Mouse (Mus musculus) heart, postnatal 10 days (tissue): ENCODE results near the gene Srd5a3. TPM values are rescaled to one million over a fixed set of nuclear protein-coding genes. Genes with fewer than 3 reads are reported as not detected.

Source experiments
- DNase-seq, 2 experiments: peaks; one replicate each; pipeline ENCODE4 v3.0.0; 2021
- intact Hi-C: fragments of 180-260 bp; cut with DNase I; formaldehyde crosslinking; loops from one replicate; pipeline ENCODE4 v1.15.1; 2025
- total RNA-seq, 2 experiments: library from RNA; stranded (reverse); gene quantifications; 2 replicates each; pipeline ENCODE4 v1.2.3; 2021

Gene Srd5a3
- total RNA-seq, 2 experiments from 2014 or later = 17.1 to 18.3 TPM

- intact Hi-C loops = loop anchor here (10.0 kb wide), 1 partner anchor 388 kb away; no protein-coding TSS in a partner anchor
- no peak for DNase-seq
Observed at GRCm38 (mm10) chr5:76146401-76146800, 6.3 kb downstream of the Srd5a3 start.

- no peak for DNase-seq
- intact Hi-C loops = loop anchor here (10.0 kb wide), 1 partner anchor 385 kb away; no protein-coding TSS in a partner anchor
Observed at GRCm38 (mm10) chr5:76149436-76149835, 9.4 kb downstream of the Srd5a3 start.

GRCm38 (mm10) chr5:76152956-76153355 is 12.9 kb downstream of the Srd5a3 start:
- DNase-seq = no peak
- intact Hi-C loops = no loop called here

DNA sequence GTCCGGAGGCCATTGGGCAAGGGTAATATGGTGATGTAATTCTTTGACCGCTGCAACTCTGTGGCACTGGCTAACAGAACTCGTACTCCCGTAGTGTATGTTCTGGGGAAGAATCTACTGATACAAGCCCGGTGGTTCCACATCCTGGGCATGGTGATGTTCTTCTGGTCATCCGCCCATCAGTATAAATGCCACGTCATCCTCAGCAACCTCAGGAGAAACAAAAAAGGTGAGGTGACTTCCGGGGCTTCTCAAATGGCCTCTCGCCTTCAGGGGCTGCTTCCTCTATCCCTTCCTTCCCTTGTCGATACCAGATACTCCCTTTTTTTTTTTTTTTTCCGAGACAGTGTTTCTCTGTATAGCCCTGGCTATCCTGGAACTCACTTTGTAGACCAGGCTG is 13.4 kb downstream of the Srd5a3 start:
- intact Hi-C loops = no loop called here

DNA sequence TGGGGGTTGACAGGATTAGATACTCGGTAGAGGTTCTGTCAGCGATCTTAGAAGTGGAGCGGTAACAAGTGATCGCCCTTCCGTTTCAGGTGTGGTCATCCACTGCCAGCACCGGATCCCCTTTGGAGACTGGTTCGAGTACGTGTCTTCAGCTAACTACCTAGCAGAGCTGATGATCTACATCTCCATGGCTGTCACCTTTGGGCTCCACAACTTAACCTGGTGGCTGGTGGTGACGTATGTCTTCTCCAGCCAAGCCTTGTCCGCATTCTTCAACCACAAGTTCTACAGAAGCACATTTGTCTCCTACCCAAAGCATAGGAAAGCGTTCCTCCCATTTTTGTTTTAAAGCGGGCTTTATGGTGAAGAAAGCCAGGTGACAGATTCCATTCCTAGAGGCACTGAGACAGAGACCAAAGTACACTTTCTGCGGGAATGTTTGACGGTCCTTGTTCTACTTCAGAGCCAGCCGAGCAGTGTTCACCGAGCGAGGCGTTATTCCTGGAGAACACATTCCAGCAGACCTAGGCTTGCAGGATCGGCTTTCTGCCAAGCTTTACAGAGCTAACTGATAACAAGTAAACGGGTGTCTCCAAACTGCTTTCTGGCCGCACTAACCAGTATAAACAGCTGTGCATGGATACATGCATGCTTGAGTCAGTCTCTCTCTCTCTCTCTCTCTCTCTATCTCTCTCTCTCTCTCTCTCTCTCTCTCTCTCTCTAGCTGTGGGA is 14.5 kb downstream of the Srd5a3 start:
- intact Hi-C loops = no loop called here
- peak; percentile 70 to 74 for DNase-seq

More for the DNA sequence above, 13.4 kb downstream of the Srd5a3 start:
- DNase-seq = no peak

DNA sequence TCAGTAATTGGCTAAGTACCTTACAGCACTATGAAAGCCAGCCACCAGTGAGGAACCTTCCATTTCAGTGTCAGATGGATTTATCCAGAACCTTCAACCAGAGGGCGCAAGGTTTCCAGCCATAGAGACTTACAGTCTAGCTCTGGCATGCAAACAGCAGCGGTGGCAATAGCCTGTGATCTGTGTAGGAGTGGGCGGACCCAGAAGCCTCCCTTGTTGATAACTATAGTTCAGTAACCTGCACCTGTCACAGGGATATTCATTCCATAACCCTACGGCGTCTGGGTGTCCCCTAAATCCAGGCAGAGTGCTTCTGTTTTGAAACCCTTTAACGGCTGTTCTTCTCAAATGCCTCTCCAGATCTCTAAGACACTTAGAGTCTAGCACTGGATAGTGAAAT is 19.5 kb downstream of the Srd5a3 start:
- DNase-seq = no peak
- intact Hi-C loops = no loop called here

- intact Hi-C loops = no loop called here
- DNase-seq = no peak
Observed at GRCm38 (mm10) chr5:76160086-76160485, 20.0 kb downstream of the Srd5a3 start.

DNA sequence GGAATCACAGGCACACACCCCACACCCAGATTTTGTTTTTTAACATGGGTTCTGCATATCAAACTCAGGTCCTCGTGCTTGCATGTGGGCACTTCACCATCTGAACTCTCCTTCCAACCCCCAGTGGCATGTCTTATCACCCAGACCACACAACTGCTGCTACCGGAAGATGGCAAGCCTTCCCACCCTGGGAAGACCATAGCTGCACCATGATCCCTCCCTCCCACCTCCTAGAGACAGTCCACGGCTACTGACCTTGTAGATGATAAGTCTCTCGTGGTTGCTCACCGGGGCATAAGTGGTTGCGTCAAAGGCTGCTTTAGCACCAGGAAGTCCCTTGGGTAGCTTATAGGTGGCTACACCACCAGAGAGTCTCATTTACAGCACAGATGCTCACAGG is 21.4 kb downstream of the Srd5a3 start:
- intact Hi-C loops = no loop called here
- no peak for DNase-seq

DNA sequence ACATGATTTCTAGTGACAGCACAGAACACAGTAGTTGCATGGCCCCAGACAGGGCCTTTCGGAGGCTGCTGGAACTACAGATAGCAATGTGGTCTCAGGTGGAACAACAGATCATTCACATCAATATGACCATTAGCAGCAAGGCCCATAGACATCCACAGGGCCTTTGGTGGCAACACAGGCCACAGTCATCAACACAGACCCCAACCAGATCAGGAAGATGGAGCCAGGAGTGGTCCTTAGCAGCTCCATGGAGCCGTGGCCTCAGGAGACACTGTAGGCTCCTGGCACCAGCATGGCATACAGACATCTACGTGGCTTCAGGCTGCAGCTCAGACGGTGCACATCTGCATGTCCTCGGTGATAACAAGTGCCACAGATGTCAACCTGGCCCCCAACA is 22.9 kb downstream of the Srd5a3 start:
- intact Hi-C loops = no loop called here
- DNase-seq = no peak

DNA sequence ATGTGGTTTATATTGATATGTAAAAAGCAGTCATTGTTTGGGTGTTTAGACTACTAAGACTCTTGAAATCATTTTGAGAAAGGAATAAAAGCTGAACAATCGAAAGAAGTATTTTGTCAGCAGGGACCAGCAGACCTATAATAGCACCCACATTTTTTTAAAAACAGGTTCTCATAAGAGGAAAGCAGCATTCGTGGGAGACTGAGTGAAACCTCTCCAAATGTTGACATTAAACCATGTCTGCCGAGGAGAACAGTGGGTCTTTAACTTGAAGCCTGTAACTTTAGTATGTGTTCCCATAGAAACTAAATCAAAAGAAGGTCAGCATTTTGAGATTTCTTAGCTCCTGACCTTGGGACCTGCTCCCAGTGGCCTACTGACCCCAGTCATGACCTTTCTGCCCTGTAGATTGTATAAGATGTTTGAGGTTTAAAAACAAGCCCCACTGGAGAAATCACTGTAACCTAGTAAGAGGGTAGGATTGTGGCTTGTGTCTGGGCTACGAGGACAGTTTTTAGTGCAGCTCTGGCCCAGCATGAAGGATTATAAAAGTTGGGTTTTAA is 23.8 kb downstream of the Srd5a3 start:
- intact Hi-C loops = no loop called here
- DNase-seq = no peak

- intact Hi-C loops = no loop called here
- no peak for DNase-seq
Observed at GRCm38 (mm10) chr5:76164827-76165226, 24.8 kb downstream of the Srd5a3 start.

DNA sequence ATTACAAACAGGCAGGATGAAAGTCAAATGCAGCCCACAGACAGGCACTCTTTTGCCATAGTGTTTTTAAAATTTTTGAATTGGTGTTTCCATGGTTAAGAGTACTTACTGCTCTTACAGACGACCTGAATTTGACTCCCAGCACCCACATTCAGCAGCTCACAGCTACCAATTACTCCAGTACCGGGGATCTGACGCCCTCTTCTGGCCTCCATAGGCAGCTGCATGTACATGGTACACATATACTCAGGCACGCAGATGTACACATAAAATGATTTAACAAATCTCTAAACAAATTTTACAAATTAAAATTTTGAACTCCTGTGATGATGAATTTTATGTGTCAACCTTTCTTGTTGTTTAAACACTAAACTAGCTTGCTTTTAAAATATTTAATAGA is 30.5 kb downstream of the Srd5a3 start:
- DNase-seq = no peak
- intact Hi-C loops = no loop called here

GRCm38 (mm10) chr5:76171039-76171438 is 31.0 kb downstream of the Srd5a3 start:
- intact Hi-C loops = no loop called here
- DNase-seq = no peak

DNA sequence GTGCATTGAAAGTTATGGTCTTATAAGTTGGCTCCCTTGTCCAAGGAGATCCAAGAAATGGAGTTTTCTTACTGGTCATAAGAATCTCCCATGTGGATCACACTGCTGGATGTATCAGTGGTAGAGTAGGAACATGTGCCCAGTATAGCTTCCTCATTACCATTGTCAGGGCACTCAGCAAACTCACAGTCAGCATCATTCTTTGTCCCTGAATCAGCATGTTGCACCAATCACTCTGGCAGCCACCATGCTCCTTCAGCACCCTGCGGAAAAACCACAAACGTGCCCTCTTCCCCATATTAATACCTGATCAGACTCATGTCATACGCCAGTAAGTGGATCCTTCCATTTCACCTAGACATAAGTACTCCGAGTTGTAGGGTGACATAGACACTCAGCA is 35.0 kb downstream of the Srd5a3 start:
- intact Hi-C loops = no loop called here
- DNase-seq = no peak

DNA sequence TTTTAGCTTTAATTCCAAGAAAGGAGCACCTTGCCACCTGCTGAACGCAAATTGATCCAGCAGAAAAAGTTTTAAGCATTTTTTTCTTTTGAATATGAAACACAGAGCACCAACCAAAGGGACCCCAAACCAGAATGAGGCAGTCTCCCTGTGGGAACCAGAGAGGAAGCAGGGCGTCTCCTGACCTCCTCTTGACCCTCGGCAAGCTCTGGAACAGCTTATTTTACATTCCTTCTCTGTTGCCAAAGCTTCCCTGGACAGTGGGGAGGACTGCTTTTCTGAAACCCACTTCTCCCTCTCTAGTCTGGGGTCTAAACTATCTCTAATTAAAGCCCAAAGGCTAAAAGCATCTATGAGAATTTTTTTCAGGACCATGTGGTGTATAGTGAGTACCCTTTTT is 36.3 kb downstream of the Srd5a3 start:
- intact Hi-C loops = no loop called here
- peak; percentile 23 to 37 for DNase-seq

DNA sequence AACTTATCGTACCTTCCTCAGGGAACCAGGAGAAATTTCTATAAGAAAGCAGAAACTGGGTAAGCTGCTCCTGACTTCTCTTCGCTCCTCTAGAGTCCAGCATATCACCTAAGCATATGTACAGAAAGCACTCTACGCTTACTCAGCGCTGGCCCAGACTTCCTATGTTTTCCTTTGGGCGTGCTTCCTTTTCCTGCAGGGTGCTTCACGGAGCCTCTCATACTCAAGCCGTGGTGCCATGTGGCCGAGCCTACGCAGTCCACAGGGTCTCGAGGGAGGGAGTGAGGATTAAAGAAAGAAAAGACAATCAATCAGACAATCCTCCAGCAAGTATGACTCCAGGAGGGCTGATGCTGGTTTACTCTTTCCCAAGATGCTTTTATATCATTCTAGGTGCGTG is 36.8 kb downstream of the Srd5a3 start:
- intact Hi-C loops = no loop called here

DNA sequence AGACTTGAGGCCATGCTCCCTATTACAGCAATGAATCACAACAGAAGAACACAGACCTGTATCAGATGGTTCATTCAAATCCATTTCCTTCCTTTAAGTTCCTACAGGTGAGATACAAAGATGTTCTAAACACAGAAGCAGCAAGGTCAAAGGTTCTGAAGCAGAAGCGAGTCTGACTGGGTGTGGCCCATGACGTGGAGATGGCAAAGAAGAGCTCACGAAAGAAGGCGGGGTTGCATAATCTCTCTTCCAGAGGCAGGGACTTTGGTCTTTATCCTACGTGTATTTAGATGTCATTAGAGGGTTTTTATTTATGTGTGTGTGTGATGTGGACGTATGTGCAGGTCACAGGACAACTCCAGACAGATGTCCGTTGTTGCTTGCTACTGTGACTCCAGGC is 37.6 kb downstream of the Srd5a3 start:
- no peak for DNase-seq
- intact Hi-C loops = no loop called here

More for the DNA sequence above, 36.8 kb downstream of the Srd5a3 start:
- DNase-seq = no peak

- no peak for DNase-seq
- intact Hi-C loops = no loop called here
Observed at GRCm38 (mm10) chr5:76179171-76179570, 39.1 kb downstream of the Srd5a3 start.

GRCm38 (mm10) chr5:76179791-76180190 is 39.7 kb downstream of the Srd5a3 start:
- DNase-seq = no peak
- intact Hi-C loops = no loop called here

DNA sequence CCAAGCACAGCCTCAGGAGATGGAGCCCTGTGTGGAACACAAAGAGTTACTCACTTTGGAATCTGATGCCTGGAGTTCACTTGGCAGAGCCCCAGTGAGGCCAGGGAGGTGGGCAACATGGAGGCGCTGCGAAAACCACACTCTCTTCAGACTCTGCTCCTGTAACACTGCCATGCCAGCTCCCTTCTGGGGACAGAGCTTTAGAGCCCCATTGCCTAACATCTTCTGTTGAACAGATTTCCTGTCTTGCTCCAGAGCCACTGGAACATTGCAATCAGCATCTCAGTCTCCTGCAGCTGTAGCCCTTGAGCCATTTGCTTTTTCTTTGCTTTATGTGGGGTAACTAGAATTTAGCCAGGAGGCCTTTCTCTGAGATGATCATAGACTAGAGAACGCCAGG is 42.3 kb downstream of the Srd5a3 start:
- intact Hi-C loops = loop anchor here (2.0 kb wide), 1 partner anchor 42 kb away; the partner anchor contains the start of gene Srd5a3
- no peak for DNase-seq

DNA sequence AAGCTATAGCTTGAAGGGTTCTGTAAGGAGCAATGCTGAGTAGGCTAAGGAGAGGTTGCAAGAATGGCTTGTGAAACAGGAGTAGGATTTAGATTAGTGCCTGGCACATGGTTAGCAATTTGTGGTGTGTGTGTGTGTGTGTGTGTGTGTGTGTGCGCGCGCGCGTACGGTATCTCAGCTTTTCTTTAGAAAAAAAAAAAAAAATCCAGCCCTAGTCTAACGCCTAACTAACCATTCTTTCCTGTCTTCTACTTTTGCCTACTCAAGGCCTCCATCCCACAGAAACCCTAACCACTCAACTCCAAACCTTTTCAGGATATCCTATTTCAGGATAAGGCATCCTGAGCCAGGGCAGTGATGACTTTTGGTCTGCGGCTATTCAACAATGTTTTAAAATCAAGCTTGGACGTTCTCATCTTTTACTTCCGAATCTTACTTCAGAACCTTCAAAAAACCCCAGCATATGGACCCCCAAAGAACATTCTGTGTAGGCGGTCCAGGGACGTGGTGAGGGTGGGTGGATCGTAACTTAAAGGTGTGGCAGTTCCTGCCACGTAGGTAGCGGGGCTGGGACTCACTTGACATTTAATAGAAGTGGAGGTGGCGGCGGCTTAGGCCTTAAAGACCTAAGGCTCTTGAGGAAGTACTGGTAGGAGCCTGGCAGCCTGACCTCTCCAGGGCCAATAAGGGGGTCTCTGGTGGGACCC is 43.1 kb downstream of the Srd5a3 start:
- intact Hi-C loops = loop anchor here (2.0 kb wide), 1 partner anchor 42 kb away; the partner anchor contains the start of gene Srd5a3

More for the DNA sequence above, 43.1 kb downstream of the Srd5a3 start:
- DNase-seq = no peak
